ENCODE assay signal across 8 mouse cellular contexts in the genomic region with DNA sequence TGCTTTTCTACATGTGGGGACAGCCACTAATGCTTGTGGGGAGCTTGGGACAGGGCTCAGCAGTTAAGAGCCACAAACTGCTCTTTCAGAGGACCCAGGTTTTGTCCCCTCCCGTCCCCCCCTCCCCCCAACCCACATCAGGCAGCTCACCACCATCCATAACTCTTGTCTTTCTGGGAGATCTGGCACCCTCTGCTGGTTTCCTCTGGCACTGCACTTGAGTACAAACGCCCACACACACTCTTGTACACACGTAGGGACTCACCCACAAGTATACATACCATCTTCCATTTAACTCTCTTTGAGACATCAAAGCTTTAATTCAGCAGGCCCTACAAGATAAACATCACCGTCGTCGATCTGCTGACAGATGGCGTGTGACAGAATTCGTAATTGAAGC. TPM values are rescaled to one million over a fixed set of nuclear protein-coding genes. Genes with fewer than 3 reads are reported as not detected.
A peak's percentile ranks its signal among the peaks of the same experiment; 100 is the strongest.
DNase-seq lines count a peak whose midpoint lies in the region; ATAC-seq and TF ChIP-seq lines count a peak whose summit lies in the region.

No protein-coding gene starts in this region.

- H3K4me1 ChIP-seq in testis, adult 2 months (ENCODE audit: control insufficient read depth, insufficient read depth, low read length): no peaks in the 10 kb centered on the region

- TF ChIP-seq POLR2A in testis, adult 2 months (IDR thresholded peaks at IDR 0.05; ENCODE audit: control insufficient read depth, low read depth, low read length): no peak

- ATAC-seq in erythroblast, adult 5-6 weeks (replicated peaks; ENCODE audit: low FRiP score, poor library complexity, severe bottlenecking): 0 out of 2 replicates have a peak, but pooled peaks have one; percentile 53
- ATAC-seq in megakaryocyte-erythroid progenitor cell, adult 5-6 weeks (replicated peaks; ENCODE audit: low FRiP score, low TSS enrichment, poor library complexity, severe bottlenecking): peak; percentile 85

- no peaks in the 10 kb centered on the region for H3K27me3 ChIP-seq in testis, adult 2 months (ENCODE audit: control insufficient read depth, insufficient read depth, low read length)

- H3K36me3 ChIP-seq in testis, adult 2 months (ENCODE audit: control insufficient read depth, insufficient read depth, low read length): no peaks in the 10 kb centered on the region

- peak; percentile 63; the same call in 1 of the 2 replicates for TF ChIP-seq CTCF in testis, adult 2 months (IDR thresholded peaks at IDR 0.05; ENCODE audit: control insufficient read depth, insufficient read depth, insufficient replicate concordance, low read depth, low read length)

- peak; percentile 40 to 53 for DNase-seq in cerebellum, adult 18-20 months
- no peak for DNase-seq in cerebellum, adult 11-12 months
- no peak for DNase-seq in testis, postnatal 14 days (ENCODE audit: low spot score)
- peak; percentile 75 to 76 for DNase-seq in kidney, postnatal 4 days
- peak; percentile 39 to 45 for DNase-seq in thymus, postnatal 36 days

- no peak overlapping the region for H3K27ac ChIP-seq in testis, adult 2 months (ENCODE audit: control insufficient read depth, insufficient read depth, low read depth, low read length)

- H3K4me3 ChIP-seq in testis, adult 2 months (ENCODE audit: control insufficient read depth, low read depth, low read length): no peak overlapping the region

RNA-seq across cellular contexts. Expression of gene Evl, which starts 25.3 kb away (rescaled TPM):
- 31.3 and 36.4 TPM in 2 replicates for polyA plus RNA-seq in testis, adult 2 months (2012; rRNA removed)
- total RNA-seq in erythroblast, adult 5-6 weeks (2015; ENCODE audit: low replicate concordance): 17.1 and 34.7 TPM in 2 replicates
- 10.3 and 23.2 TPM in 2 replicates for total RNA-seq in erythroblast, adult 5-6 weeks (2017; ENCODE audit: low replicate concordance)
- total RNA-seq in megakaryocyte-erythroid progenitor cell, adult 5-6 weeks (2014; fragmentation: Nextera tagmentation): 5.5 and 11.1 TPM in 2 replicates
- total RNA-seq in megakaryocyte-erythroid progenitor cell, adult 5-6 weeks (2017): 1.4 and 26.8 TPM in 2 replicates

Comparison
In these comparisons a context has a peak if more than half of its experiments do, and no peak if none do; other contexts are left out.
1. DNase-seq: peak in cerebellum, adult 18-20 months (2 of 2), kidney, postnatal 4 days (2 of 2) and thymus, postnatal 36 days (2 of 2); none in cerebellum, adult 11-12 months (single experiment) and testis, postnatal 14 days (single experiment).